Mouse (Mus musculus) forebrain, embryonic 10.5 days (tissue): Measurements from ENCODE around the gene Nkapl. TPM values are rescaled to one million over a fixed set of nuclear protein-coding genes. Genes with fewer than 3 reads are reported as not detected.
A peak's percentile ranks its signal among the peaks of the same experiment; 100 is the strongest.

Experiments used
- DNase-seq: peaks from one replicate; pipeline ENCODE4 v3.0.0-alpha.2; 2017; ENCODE audit warnings: low spot score; ENCODE audit errors: extremely low spot score
- H3K27ac ChIP-seq: fragments of 300-500 bp; sonication (generic); 2 replicates; pipeline ENCODE4 v1.5.1; 2016; ENCODE audit warnings: mild to moderate bottlenecking
- H3K27me3 ChIP-seq: fragments of 300-500 bp; sonication (generic); 2 replicates; pipeline ENCODE4 v1.6.1; 2016; ENCODE audit warnings: mild to moderate bottlenecking; ENCODE audit not compliant: poor library complexity, severe bottlenecking
- H3K36me3 ChIP-seq: fragments of 300-500 bp; sonication (generic); replicated peaks from 2 replicates; pipeline ENCODE4 v1.6.1; 2016; ENCODE audit warnings: mild to moderate bottlenecking, moderate library complexity
- H3K4me1 ChIP-seq: fragments of 300-500 bp; sonication (generic); 2 replicates; pipeline ENCODE4 v1.6.1; 2016
- H3K4me3 ChIP-seq: fragments of 300-500 bp; sonication (generic); 2 replicates; pipeline ENCODE4 v1.5.1; 2016; ENCODE audit warnings: mild to moderate bottlenecking, moderate library complexity
- H3K9me3 ChIP-seq: fragments of 300-500 bp; sonication (generic); 2 replicates; pipeline ENCODE4 v1.6.1; 2016; ENCODE audit warnings: mild to moderate bottlenecking, moderate library complexity
- WGBS: fragments of 180-500 bp; shearing (Covaris S2); methylation state at CpG from one replicate; pipeline ENCODE4 v1.1.7; 2016; 5-methylcytosine and 5-hydroxymethylcytosine counted together
- polyA plus RNA-seq: library from polyadenylated mRNA; unstranded; fragments of >200 nt; fragmentation: Nextera tagmentation; extraction: Ambion mirVana; gene quantifications from 2 replicates; pipeline ENCODE4 v1.2.1, GENCODE M21; 2016

Nkapl gene
- polyA plus RNA-seq, 1 experiment from 2014 or later: 2.5 TPM

DNA sequence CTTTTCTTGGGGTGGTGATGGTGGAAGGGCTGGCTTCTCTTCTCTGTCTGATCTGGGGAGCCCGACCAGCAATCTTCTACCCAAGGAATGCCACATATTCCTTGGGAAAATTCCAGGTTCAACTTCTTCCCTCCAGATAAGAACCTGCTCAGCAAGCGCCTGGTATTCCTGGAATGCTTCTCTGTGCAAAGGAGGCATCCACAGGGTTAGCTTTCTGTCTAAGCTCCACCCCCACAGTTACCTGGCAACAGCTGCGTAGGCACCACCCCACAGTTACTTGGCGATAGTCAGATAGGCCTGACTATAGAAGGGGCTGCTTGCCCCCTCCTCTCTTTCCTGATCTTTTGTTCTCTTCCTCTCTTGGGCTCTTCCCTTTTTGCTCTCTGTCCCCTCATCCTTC, 12.0 kb downstream of the Nkapl start:
- no peak for DNase-seq
- H3K36me3 ChIP-seq: peaks cover 6% of the 10 kb centered on the region
- H3K27me3 ChIP-seq: no peaks in the 10 kb centered on the region
- no peak overlapping the region; the same call in 1 of the 2 replicates for H3K27ac ChIP-seq
- H3K4me3 ChIP-seq: no peak overlapping the region
- H3K9me3 ChIP-seq: no peaks in the 10 kb centered on the region
- 13% methylated on average over 4 of the region's 4 CpGs for WGBS
- H3K4me1 ChIP-seq: peaks cover 19% of the 10 kb centered on the region

DNA sequence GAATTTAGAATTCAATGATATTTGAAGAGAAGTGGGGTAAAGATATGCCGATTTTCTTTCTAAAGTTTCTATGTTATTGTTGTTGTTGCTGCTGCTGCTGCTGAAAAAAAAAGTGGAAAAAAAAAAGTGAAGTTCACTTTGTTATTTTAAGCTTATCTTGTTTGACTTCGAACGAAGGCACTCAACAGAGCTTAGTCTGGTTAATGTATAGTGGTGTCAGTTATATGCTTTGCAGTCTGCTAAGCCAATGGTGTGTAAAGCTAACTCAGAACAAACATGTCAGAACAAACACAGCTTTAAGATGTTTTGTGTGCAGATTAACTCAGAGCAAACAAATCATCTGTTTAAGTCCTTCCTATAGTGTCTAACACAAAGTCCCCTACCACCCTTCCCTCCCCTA, 14.2 kb downstream of the Nkapl start:
- Histone ChIP-seq H3K9me3 (no peaks in the 10 kb centered on the region), H3K4me3 (peak overlapping the region; percentile 76; the same call in 1 of the 2 replicates), H3K27ac (no peak overlapping the region; the same call in 1 of the 2 replicates), H3K4me1 (peaks cover 19% of the 10 kb centered on the region), H3K27me3 (no peaks in the 10 kb centered on the region), H3K36me3 (peaks cover 15% of the 10 kb centered on the region)
- no peak for DNase-seq
- 90% methylated on average over 3 of the region's 3 CpGs for WGBS

DNA sequence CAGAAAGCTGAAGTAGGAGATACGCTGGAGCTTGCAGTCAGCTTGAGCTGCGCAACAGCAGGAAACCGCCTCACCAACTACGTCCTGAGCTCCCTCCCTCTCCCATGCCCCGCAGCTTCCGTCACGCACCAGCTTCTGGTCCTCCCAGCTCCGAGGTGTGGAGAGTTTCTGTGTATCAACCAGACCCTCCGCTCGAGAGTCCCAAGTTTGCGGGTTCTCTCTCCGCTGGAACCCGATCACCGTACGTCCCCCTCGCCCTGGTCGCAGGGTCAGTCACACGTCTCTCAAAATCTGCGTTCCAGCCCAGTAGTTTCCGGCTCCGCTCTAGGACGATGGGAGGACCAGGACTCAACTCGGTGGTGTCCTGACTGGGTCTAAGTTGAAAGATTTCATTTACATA, 14.9 kb downstream of the Nkapl start, which contains the start of gene Zscan26:
Gene Zscan26 (minus strand): TSS at position 282 of the 400 bp plus-strand sequence.
- under 1% methylated on average over 23 of the region's 23 CpGs for WGBS
- peaks cover 21% of the 10 kb centered on the region for H3K36me3 ChIP-seq
- no peaks in the 10 kb centered on the region for H3K9me3 ChIP-seq
- peak within 1 kb of the TSS; percentile 76 for H3K4me3 ChIP-seq
- peaks cover 19% of the 10 kb centered on the region for H3K4me1 ChIP-seq
- peak within 1 kb of the TSS; percentile 88 for H3K27ac ChIP-seq
- no peaks in the 10 kb centered on the region for H3K27me3 ChIP-seq
- peak; percentile 84 for DNase-seq

DNA sequence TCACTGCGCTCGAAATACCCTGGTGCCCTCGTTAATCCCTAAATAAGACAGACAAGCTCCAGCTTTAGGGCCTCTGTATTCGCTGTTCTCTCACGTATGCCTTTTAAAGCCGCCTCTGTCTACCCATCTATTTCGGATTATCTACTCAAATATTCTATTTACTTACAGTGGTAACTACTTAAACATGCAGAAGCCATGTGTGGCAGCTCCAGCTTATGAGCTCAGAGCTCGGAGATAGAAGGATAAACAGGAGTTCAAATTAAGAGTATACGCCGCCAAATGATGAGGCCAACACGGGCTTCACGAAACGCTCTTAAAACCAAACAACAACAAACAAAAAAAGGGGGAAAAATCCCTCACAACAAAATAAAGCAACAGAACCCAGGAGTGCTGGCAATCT, 15.3 kb downstream of the Nkapl start:
- H3K4me3 ChIP-seq: peak overlapping the region; percentile 76
- no peak for DNase-seq
- no peaks in the 10 kb centered on the region for H3K27me3 ChIP-seq
- peaks cover 26% of the 10 kb centered on the region for H3K36me3 ChIP-seq
- peak overlapping the region; percentile 88 for H3K27ac ChIP-seq
- no peaks in the 10 kb centered on the region for H3K9me3 ChIP-seq
- peaks cover 19% of the 10 kb centered on the region for H3K4me1 ChIP-seq
- 3% methylated on average over 13 of the region's 13 CpGs for WGBS

DNA sequence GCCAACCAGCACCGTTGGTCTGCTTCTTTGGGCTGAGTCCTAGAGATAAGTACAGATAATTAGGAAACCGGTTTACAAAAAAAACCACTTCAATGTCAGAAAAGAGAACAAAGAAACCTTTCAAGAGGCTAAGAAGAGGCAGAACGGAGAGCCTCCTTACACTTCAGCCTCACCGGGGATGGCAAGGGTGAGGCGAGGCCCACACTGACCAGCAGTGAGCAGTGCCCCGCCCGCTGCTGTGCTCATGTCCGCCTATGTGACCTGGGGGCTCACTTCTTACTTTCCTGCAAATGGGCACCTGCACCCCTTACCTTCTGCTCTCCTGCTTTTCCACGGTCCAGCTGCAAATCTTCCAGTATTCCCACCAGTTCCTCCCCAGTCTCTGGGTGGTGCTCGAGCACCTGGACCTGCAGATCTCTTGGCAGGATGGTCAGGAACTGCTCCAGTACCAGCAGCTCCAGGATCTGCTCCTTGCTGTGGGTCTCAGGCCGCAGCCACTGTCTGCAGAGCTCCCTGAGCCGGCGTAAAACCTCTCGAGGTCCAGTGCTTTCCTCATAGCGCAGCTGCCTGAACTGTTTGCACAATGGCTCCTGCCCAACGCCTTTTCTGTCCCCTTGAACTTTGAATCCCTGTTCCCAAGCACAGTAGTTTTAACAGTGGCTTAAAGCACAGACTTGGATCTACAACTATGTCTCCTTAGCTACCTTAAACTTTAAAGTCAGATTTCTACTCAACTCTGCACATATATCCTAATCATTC, 20.3 kb downstream of the Nkapl start:
- H3K27ac ChIP-seq: no peak overlapping the region
- no peak overlapping the region for H3K4me3 ChIP-seq
- 84% methylated on average over 16 of the region's 16 CpGs for WGBS
- DNase-seq: no peak
- peaks cover 10% of the 10 kb centered on the region for H3K4me1 ChIP-seq
- H3K36me3 ChIP-seq: peaks cover 76% of the 10 kb centered on the region
- no peaks in the 10 kb centered on the region for H3K27me3 ChIP-seq
- H3K9me3 ChIP-seq: no peaks in the 10 kb centered on the region

DNA sequence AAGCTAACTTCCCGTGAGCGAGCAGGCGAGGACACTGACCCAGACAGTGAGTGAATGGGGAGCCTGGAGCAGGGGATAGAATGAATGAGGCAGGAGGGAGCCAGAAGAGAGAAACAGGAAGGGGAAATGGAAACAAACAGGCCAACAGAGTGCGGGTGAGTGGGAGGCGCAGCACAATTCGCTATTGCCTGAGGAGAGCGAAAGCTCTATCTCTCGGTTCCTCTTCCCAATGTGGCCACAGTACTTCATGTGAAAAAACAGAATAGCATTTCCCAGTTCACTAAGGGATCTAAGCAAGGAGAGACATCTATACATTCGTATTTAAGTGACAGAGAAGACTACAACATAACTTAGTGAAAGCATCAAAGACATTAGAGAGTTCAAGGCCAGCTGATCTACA, 21.5 kb downstream of the Nkapl start:
- no peaks in the 10 kb centered on the region for H3K9me3 ChIP-seq
- H3K4me1 ChIP-seq: no peaks in the 10 kb centered on the region
- H3K4me3 ChIP-seq: no peak overlapping the region
- WGBS: 86% methylated on average over 9 of the region's 9 CpGs
- no peak for DNase-seq
- no peak overlapping the region for H3K27ac ChIP-seq
- H3K27me3 ChIP-seq: no peaks in the 10 kb centered on the region
- H3K36me3 ChIP-seq: peaks cover 80% of the 10 kb centered on the region

DNA sequence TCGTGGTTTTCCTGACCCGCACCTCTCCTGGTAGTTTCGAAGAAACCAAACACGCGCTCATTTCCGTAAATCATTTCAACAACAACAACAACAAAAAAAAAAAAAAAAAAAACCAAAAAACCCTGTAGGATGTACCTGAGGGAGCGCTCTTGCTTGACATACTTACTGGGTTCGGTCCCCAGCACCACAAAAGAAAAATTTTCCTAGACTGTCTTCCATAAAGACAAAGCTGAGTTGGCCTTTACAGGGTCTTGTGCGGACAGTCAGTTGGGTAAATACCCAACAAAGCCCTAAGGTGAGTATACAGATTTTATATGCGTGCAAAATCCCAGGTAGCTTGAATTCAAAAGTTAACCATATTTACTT, 27.1 kb downstream of the Nkapl start:
- Histone ChIP-seq H3K4me3 (peak overlapping the region; percentile 64), H3K27me3 (no peaks in the 10 kb centered on the region), H3K36me3 (peaks cover 37% of the 10 kb centered on the region), H3K4me1 (peaks cover 20% of the 10 kb centered on the region), H3K9me3 (no peaks in the 10 kb centered on the region; the same call in 1 of the 2 replicates), H3K27ac (peak overlapping the region; percentile 87)
- DNase-seq: no peak
- WGBS: 16% methylated on average over 10 of the region's 10 CpGs

DNA sequence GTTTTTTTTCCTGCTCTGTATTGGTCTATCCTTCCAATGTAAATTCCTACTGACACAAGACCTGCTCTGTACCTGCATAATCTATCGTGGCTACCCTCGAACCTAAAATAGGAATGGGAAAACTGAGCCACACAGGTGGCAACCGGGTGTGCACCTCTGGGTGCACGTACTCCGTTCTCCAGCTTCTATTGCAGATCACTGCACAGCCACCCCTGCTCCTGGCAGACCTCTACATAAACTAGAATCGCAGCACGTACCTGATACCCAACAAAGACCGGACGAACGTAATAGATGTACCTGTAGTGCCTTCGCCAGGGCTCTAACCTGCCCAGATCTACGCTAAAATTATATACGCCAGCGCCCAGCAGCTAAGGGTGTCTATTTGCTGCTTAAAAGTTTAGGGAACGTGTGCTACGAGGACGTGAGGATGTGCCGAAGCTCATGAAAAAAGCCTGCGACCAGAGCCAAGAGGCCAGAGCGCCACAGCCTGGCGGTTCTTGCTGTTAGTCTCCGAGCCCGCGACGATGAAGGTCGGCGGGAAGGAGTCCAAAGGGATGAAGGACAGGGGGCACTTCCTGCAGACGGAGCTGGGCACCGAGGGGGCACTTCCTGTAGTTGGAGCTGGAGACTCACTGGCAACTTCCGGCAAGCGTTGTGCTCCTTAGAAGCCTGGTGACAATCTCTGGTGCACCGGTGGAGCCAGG, 27.7 kb downstream of the Nkapl start, which contains the start of gene Pgbd1:
Gene Pgbd1 (minus strand): TSS at position 556 of the 704 bp plus-strand sequence.
- WGBS: 1% methylated on average over 32 of the region's 32 CpGs
- H3K4me3 ChIP-seq: peak within 1 kb of the TSS; percentile 64
- no peaks in the 10 kb centered on the region for H3K27me3 ChIP-seq
- peak within 1 kb of the TSS; percentile 87 for H3K27ac ChIP-seq
- peak; percentile 83 for DNase-seq
- peaks cover 20% of the 10 kb centered on the region for H3K4me1 ChIP-seq
- H3K36me3 ChIP-seq: peaks cover 32% of the 10 kb centered on the region
- H3K9me3 ChIP-seq: no peaks in the 10 kb centered on the region; the same call in 1 of the 2 replicates

DNA sequence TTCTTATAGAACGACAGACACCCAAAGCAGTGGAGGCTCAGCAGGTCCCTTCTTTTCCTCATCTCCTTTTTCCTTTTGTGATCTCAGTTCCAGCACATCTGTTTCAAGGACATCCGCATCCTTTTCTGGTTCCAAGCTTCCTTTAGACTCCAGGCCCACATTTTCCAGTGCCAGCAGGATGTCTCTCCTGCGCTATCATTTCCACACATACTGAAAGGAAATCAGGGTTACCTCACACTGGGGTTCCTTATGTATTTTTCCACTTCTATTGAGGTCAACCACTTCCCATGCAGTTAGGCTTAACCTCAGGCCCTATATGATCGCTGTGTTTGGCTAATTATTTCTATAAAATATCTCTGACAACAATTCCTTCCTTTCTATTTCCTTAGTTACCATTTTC, 32.8 kb downstream of the Nkapl start:
- Histone ChIP-seq H3K4me1 (peaks cover 8% of the 10 kb centered on the region), H3K27ac (no peak overlapping the region), H3K27me3 (no peaks in the 10 kb centered on the region), H3K4me3 (no peak overlapping the region), H3K36me3 (0 out of 2 replicates have a peak, but pooled peaks cover 4% of the 10 kb centered on the region), H3K9me3 (no peaks in the 10 kb centered on the region; the same call in 1 of the 2 replicates)
- 86% methylated on average over 4 of the region's 4 CpGs for WGBS
- no peak for DNase-seq

DNA sequence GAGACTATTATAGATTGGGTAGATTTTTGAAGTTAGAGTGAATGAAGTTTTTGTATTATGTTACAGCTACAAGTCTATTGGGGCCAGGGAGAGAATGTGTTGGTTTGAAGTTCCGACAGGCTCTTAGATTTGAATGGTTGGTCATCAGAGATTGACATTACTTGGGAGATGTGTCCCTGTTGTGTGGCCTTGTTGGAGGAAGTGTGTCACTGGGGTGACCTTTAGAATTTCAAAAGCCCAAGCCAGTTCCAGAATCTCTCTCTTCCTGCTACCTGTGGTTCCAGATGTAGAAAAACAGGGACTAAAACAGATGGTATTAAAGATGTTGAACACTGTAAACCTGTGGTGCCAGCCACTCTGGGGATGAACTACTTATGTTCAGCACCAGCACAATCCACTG, 40.7 kb downstream of the Nkapl start:
- WGBS: 89% methylated on average over 1 of the region's 1 CpGs
- Histone ChIP-seq H3K36me3 (peaks cover 4% of the 10 kb centered on the region; the same call in 1 of the 2 replicates), H3K4me1 (no peaks in the 10 kb centered on the region), H3K27ac (no peak overlapping the region), H3K4me3 (no peak overlapping the region), H3K27me3 (no peaks in the 10 kb centered on the region), H3K9me3 (no peaks in the 10 kb centered on the region)
- no peak for DNase-seq

DNA sequence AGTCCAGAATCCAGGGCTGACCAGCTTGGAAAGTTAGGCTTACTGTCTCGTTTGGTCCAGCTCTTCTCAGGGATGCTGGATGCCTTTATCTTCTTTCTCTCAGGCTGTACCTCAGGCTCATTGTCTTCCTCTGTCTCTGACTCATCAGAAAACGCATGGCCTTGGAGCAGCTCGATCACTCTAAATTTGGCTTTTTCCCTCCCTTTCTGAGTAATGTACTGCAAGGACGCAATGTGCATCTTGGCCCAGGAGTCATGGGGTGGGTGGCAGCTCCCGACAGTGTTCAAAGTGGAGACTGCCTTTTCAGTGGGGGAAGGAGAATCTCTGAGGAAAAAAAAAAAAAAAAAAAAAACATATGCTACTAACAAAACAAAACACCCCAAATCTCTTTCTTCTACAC, 45.0 kb downstream of the Nkapl start:
- Histone ChIP-seq H3K36me3 (no peaks in the 10 kb centered on the region; the same call in 1 of the 2 replicates), H3K27me3 (no peaks in the 10 kb centered on the region), H3K4me1 (no peaks in the 10 kb centered on the region), H3K27ac (no peak overlapping the region), H3K4me3 (no peak overlapping the region), H3K9me3 (no peaks in the 10 kb centered on the region)
- WGBS: 75% methylated on average over 5 of the region's 5 CpGs
- no peak for DNase-seq

DNA sequence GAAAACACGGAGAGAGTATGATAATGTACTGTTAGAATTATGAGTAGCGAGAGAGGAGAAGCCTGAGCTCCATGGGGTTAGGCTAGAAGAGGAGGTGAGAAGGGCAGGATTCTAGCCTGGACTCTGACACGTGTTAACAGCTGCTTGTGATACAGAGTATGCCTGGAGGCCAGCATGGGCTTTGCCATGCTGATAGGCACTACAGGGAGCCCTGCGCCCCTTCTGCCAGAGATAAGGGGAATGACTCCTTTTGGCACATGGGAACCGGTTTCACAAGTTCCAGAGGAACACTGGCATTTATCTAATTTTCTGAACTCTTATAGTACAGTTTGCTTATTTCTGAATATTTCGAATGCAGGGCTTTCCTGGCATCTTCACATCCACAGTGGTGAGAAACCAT, 49.4 kb downstream of the Nkapl start:
- no peaks in the 10 kb centered on the region for H3K36me3 ChIP-seq
- H3K27me3 ChIP-seq: no peaks in the 10 kb centered on the region
- DNase-seq: no peak
- H3K4me3 ChIP-seq: no peak overlapping the region
- H3K4me1 ChIP-seq: peaks cover 8% of the 10 kb centered on the region
- no peak overlapping the region for H3K27ac ChIP-seq
- WGBS: 70% methylated on average over 6 of the region's 6 CpGs
- H3K9me3 ChIP-seq: no peaks in the 10 kb centered on the region
